Mouse (Mus musculus): ENCODE data around the gene Gcnt2. TPM values are rescaled to one million over a fixed set of nuclear protein-coding genes. Genes with fewer than 3 reads are reported as not detected.

The Gcnt2 gene
- polyA plus RNA-seq, 1 experiment = 2.0 TPM

- no peak overlapping the region for H3K27ac ChIP-seq (ENCODE audit: insufficient read depth, low read length)
- TF ChIP-seq POLR2A (IDR thresholded peaks at IDR 0.05; ENCODE audit: low read depth, low read length) = no peak
- no peak for TF ChIP-seq CTCF (IDR thresholded peaks at IDR 0.05; ENCODE audit: extremely low read depth, insufficient read depth, insufficient read length, insufficient replicate concordance)
- H3K4me1 ChIP-seq (ENCODE audit: control insufficient read depth, insufficient read depth, insufficient read length) = 0 out of 2 replicates have a peak, but pooled peaks cover 3% of the 10 kb centered on the region
- no peak overlapping the region for H3K4me3 ChIP-seq (ENCODE audit: extremely low read depth, insufficient read depth, insufficient read length)
- H3K27me3 ChIP-seq (ENCODE audit: control insufficient read depth, insufficient read depth, low read length) = no peaks in the 10 kb centered on the region
- 91% methylated on average over 3 of the region's 3 CpGs for WGBS
- H3K36me3 ChIP-seq (ENCODE audit: control insufficient read depth, insufficient read depth, low read length) = no peaks in the 10 kb centered on the region
- DNase-seq (ENCODE audit: low read depth in 1 of 2, low spot score in 2 of 2) = no peak
Observed at GRCm38 (mm10) chr13:40934341-40934740, 74.8 kb downstream of the Gcnt2 start.

DNA sequence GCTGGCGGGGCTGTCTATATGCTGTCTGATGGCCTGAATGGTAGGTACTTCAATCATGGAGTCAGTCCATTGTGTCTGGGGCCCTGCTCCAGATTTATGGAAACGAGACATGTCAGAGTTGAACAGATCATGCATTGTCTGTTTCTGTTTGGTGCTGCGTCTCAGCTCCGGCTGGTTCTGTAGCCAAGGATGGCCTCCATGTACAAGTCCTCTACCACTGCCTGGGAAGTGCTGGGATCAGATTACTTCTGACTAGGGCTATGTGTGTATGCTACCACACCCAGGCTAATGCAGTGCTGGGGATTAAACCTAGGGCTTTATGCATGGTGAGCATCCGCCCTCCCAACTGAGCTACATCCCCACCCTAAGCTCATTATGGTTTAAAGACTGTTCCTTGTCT, 78.0 kb downstream of the Gcnt2 start:
- DNase-seq (ENCODE audit: low read depth in 1 of 2, low spot score in 2 of 2) = no peak
- Histone ChIP-seq H3K27me3 (ENCODE audit: control insufficient read depth, insufficient read depth, low read length) (no peaks in the 10 kb centered on the region), H3K4me1 (ENCODE audit: control insufficient read depth, insufficient read depth, insufficient read length) (0 out of 2 replicates have a peak, but pooled peaks cover 3% of the 10 kb centered on the region), H3K36me3 (ENCODE audit: control insufficient read depth, insufficient read depth, low read length) (no peaks in the 10 kb centered on the region), H3K27ac (ENCODE audit: insufficient read depth, low read length) (no peak overlapping the region), H3K4me3 (ENCODE audit: extremely low read depth, insufficient read depth, insufficient read length) (no peak overlapping the region)
- 92% methylated on average over 5 of the region's 5 CpGs for WGBS
- TF ChIP-seq CTCF (IDR thresholded peaks at IDR 0.05; ENCODE audit: extremely low read depth, insufficient read depth, insufficient read length, insufficient replicate concordance) (no peak), POLR2A (IDR thresholded peaks at IDR 0.05; ENCODE audit: low read depth, low read length) (no peak)

GRCm38 (mm10) chr13:40938485-40939357, 79.2 kb downstream of the Gcnt2 start:
- TF ChIP-seq CTCF (IDR thresholded peaks at IDR 0.05; ENCODE audit: extremely low read depth, insufficient read depth, insufficient read length, insufficient replicate concordance) (no peak), POLR2A (IDR thresholded peaks at IDR 0.05; ENCODE audit: low read depth, low read length) (no peak)
- 0 out of 2 replicates have a peak, but pooled peaks cover 3% of the 10 kb centered on the region for H3K4me1 ChIP-seq (ENCODE audit: control insufficient read depth, insufficient read depth, insufficient read length)
- H3K27me3 ChIP-seq (ENCODE audit: control insufficient read depth, insufficient read depth, low read length) = no peaks in the 10 kb centered on the region
- H3K36me3 ChIP-seq (ENCODE audit: control insufficient read depth, insufficient read depth, low read length) = no peaks in the 10 kb centered on the region
- DNase-seq (ENCODE audit: low read depth in 1 of 2, low spot score in 2 of 2) = no peak
- WGBS = 71% methylated on average over 11 of the region's 11 CpGs
- no peak overlapping the region for H3K4me3 ChIP-seq (ENCODE audit: extremely low read depth, insufficient read depth, insufficient read length)
- H3K27ac ChIP-seq (ENCODE audit: insufficient read depth, low read length) = no peak overlapping the region

DNA sequence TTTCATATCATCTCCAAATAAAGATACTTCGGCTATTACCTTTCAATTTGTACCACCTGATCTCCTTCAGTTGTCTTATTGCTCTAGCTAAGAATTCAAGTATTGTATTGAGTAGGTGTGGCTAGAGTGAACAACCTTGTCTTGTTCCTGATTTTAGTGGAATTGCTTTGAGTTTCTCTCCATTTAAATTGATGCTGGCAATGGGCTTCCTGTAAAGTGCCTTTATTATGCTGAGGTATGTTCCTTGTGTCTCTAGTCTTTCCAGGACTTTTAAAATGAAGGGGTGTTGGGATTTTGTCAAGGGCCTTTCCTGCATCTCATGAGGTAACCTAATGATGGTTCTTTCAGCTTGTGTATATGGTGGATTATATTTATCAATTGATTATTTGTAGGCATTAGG, 83.5 kb downstream of the Gcnt2 start:
- Histone ChIP-seq H3K4me3 (ENCODE audit: extremely low read depth, insufficient read depth, insufficient read length) (no peak overlapping the region), H3K4me1 (ENCODE audit: control insufficient read depth, insufficient read depth, insufficient read length) (no peaks in the 10 kb centered on the region), H3K27me3 (ENCODE audit: control insufficient read depth, insufficient read depth, low read length) (no peaks in the 10 kb centered on the region), H3K36me3 (ENCODE audit: control insufficient read depth, insufficient read depth, low read length) (no peaks in the 10 kb centered on the region), H3K27ac (ENCODE audit: insufficient read depth, low read length) (no peak overlapping the region)
- DNase-seq (ENCODE audit: low read depth in 1 of 2, low spot score in 2 of 2) = no peak
- TF ChIP-seq POLR2A (IDR thresholded peaks at IDR 0.05; ENCODE audit: low read depth, low read length) (no peak), CTCF (IDR thresholded peaks at IDR 0.05; ENCODE audit: extremely low read depth, insufficient read depth, insufficient read length, insufficient replicate concordance) (no peak)
- WGBS = 79% methylated on average over 1 of the region's 1 CpGs

DNA sequence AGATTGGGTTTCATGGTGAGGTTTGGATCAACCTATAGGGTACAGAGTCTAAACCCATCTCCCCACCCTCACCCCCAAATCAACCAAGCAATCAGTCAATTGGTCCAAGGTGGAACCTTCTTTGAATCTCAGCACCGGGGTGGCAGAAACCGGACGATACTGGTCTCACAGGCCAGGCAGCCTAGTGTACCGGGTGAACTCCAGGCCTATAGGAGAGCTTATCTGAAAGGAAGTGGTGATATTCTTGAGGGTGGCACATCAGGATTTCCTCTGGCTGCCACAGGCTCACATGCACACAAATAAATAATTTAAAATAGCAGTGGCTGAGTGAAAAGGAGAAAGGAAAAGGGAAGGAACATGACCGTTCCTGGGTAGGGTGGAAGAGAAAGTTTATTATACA, 84.4 kb downstream of the Gcnt2 start:
- no peak overlapping the region for H3K4me3 ChIP-seq (ENCODE audit: extremely low read depth, insufficient read depth, insufficient read length)
- H3K4me1 ChIP-seq (ENCODE audit: control insufficient read depth, insufficient read depth, insufficient read length) = no peaks in the 10 kb centered on the region
- TF ChIP-seq POLR2A (IDR thresholded peaks at IDR 0.05; ENCODE audit: low read depth, low read length) = no peak

GRCm38 (mm10) chr13:40944346-40944745, 84.8 kb downstream of the Gcnt2 start:
- WGBS = 10% methylated on average over 3 of the region's 3 CpGs
- H3K36me3 ChIP-seq (ENCODE audit: control insufficient read depth, insufficient read depth, low read length) = no peaks in the 10 kb centered on the region
- DNase-seq (ENCODE audit: low read depth in 1 of 2, low spot score in 2 of 2) = no peak
- no peak overlapping the region for H3K4me3 ChIP-seq (ENCODE audit: extremely low read depth, insufficient read depth, insufficient read length)
- H3K4me1 ChIP-seq (ENCODE audit: control insufficient read depth, insufficient read depth, insufficient read length) = no peaks in the 10 kb centered on the region
- no peak for TF ChIP-seq POLR2A (IDR thresholded peaks at IDR 0.05; ENCODE audit: low read depth, low read length)
- TF ChIP-seq CTCF (IDR thresholded peaks at IDR 0.05; ENCODE audit: extremely low read depth, insufficient read depth, insufficient read length, insufficient replicate concordance) = no peak
- H3K27ac ChIP-seq (ENCODE audit: insufficient read depth, low read length) = no peak overlapping the region
- H3K27me3 ChIP-seq (ENCODE audit: control insufficient read depth, insufficient read depth, low read length) = no peaks in the 10 kb centered on the region

More for the DNA sequence above, 84.4 kb downstream of the Gcnt2 start:
- Histone ChIP-seq H3K27me3 (ENCODE audit: control insufficient read depth, insufficient read depth, low read length) (no peaks in the 10 kb centered on the region), H3K36me3 (ENCODE audit: control insufficient read depth, insufficient read depth, low read length) (no peaks in the 10 kb centered on the region), H3K27ac (ENCODE audit: insufficient read depth, low read length) (no peak overlapping the region)
- WGBS = 7% methylated on average over 5 of the region's 5 CpGs
- DNase-seq (ENCODE audit: low read depth in 1 of 2, low spot score in 2 of 2) = no peak

DNA sequence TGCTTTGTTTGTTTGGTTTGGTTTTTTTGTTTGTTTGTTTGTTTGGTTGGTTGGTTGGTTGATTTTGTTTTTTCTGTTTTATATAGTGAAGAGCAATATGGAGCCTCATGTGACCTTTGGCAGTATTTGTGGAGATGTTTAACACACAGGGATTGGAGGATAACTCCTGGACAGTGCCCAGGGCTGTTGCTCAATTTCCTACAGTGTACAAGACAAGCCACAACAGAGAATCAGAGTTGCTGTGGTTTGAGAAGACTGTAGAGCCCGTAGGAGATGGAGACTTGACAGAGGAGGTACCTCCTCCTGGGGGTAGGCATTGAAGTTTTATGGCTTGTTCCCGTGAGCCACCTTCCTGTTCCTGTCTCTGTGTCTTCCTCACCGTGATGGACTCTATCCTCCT, 87.0 kb downstream of the Gcnt2 start:
- TF ChIP-seq CTCF (IDR thresholded peaks at IDR 0.05; ENCODE audit: extremely low read depth, insufficient read depth, insufficient read length, insufficient replicate concordance) (no peak), POLR2A (IDR thresholded peaks at IDR 0.05; ENCODE audit: low read depth, low read length) (no peak)
- DNase-seq (ENCODE audit: low read depth in 1 of 2, low spot score in 2 of 2) = no peak
- Histone ChIP-seq H3K4me1 (ENCODE audit: control insufficient read depth, insufficient read depth, insufficient read length) (no peaks in the 10 kb centered on the region), H3K27me3 (ENCODE audit: control insufficient read depth, insufficient read depth, low read length) (no peaks in the 10 kb centered on the region), H3K4me3 (ENCODE audit: extremely low read depth, insufficient read depth, insufficient read length) (no peak overlapping the region), H3K36me3 (ENCODE audit: control insufficient read depth, insufficient read depth, low read length) (no peaks in the 10 kb centered on the region), H3K27ac (ENCODE audit: insufficient read depth, low read length) (no peak overlapping the region)
- WGBS = 15% methylated on average over 3 of the region's 3 CpGs

All from spleen, adult 2 months (tissue).